Mouse (Mus musculus) E14TG2a.4 (cell line): Measurements from ENCODE around the gene Ktn1.

Experiments
- CTCF ChIP-seq: conservative IDR thresholded peaks from 2 replicates; pipeline ENCODE4 v1.5.1; 2014; ENCODE audit warnings: low read length
- NANOG ChIP-seq: IDR thresholded peaks from 2 replicates; pipeline ENCODE4 v1.6.1; 2014; ENCODE audit warnings: borderline replicate concordance, low read length, mixed read lengths

DNA sequence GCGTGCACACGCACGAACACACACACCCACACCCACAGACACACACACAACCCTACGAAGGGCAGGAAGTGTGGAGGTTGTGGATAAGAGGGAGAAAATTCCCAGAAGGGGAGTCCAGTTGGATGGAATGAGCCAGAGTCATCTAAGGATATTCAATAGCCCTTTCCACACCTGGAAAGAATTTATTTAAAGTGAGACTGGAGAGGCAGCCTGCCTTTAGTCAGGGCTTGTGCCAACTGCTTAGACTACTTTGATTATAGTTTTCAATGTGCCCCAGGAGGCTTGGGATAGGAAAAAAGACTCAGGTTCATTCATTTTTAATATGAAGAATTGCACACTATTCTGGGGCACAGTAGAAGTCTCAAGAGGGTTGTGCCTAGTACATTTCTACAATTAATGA, 96.8 kb downstream of the Ktn1 start:
- TF ChIP-seq CTCF (no peak), NANOG (no peak)
